Mouse (Mus musculus): ENCODE data around the gene Zfp882.

DNA sequence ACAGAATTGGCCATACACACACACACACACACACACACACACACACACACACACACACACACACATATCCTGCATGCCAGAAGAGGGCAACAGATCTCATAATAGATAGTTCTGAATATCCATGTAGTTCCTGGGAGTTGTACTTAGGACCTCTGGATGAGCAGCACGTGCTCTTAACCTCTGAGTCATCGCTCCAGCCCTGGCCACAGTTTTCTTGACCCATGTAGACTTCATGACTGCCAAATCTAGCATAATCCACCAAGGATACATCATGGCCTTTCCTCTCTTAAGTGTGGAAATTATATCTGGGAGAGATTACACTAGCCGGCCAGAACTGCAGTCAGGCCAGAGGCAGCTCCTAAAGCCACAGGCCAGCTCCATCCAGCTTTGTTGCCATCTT lies 18.1 kb downstream of the Zfp882 start:
- no peak for TF ChIP-seq POLR2A (IDR thresholded peaks at IDR 0.05; ENCODE audit: extremely low read depth, insufficient read depth, low read length)
- TF ChIP-seq CTCF (IDR thresholded peaks at IDR 0.05; ENCODE audit: extremely low read depth, insufficient read depth, low read length): no peak
